In genomic region chr19:33224181-33225001, GRCm38 (mm10) we compare ENCODE assay signal across 10 mouse cellular contexts.
DNase-seq lines count a peak whose midpoint lies in the region; ATAC-seq lines count a peak whose summit lies in the region.
"Had no signal": no experiment of that assay in that cellular context is flagged by ENCODE, and none has a peak within 500 bp of the region (broad histone marks: within the 10 kb centered on the region; RNA-seq: fewer than 3 reads in every experiment).

No protein-coding gene starts in this region.

- ATAC-seq in heart, embryonic 11.5 days (replicated peaks; ENCODE audit: insufficient number of reproducible peaks, low FRiP score, low TSS enrichment), result no peak
- peak; percentile 83 for ATAC-seq in forebrain, embryonic 15.5 days (replicated peaks)
- ATAC-seq in neural tube, embryonic 14.5 days (ENCODE audit: low read depth), result peak; percentile 84

- no peaks in the 10 kb centered on the region for H3K27me3 ChIP-seq in heart, embryonic 11.5 days (ENCODE audit: control insufficient read depth, insufficient read depth, low read length)
- no peaks in the 10 kb centered on the region for H3K27me3 ChIP-seq in forebrain, embryonic 15.5 days
- H3K27me3 ChIP-seq in neural tube, embryonic 14.5 days (ENCODE audit: control insufficient read depth, insufficient read depth, low read length), result no peaks in the 10 kb centered on the region

- no peak overlapping the region for H3K27ac ChIP-seq in heart, embryonic 11.5 days (ENCODE audit: low read depth, low read length)
- H3K27ac ChIP-seq in forebrain, embryonic 15.5 days (replicated peaks), result peak overlapping the region; percentile 14; the same call in 1 of the 2 replicates
- no peak overlapping the region for H3K27ac ChIP-seq in neural tube, embryonic 14.5 days (ENCODE audit: low read depth, low read length)
- H3K27ac ChIP-seq: limb, embryonic 15.5 days had no signal

- H3K4me2 ChIP-seq in heart, embryonic 11.5 days, result no peak overlapping the region
- H3K4me2 ChIP-seq in forebrain, embryonic 15.5 days (replicated peaks), result peak overlapping the region; percentile 40
- H3K4me2 ChIP-seq in neural tube, embryonic 14.5 days (ENCODE audit: low read depth, low read length), result peak overlapping the region; percentile 14; the same call in 1 of the 2 replicates
- H3K4me2 ChIP-seq: limb, embryonic 15.5 days had no signal

- intact Hi-C loops in left cerebral cortex, postnatal 4 days (cut with DNase I), result loop anchor here (2.0 to 5.0 kb wide), 2 partner anchors 143 to 466 kb away; no protein-coding TSS in a partner anchor

- WGBS in heart, embryonic 11.5 days (ENCODE audit: insufficient replicate concordance), result 52% methylated on average over 8 of the region's 8 CpGs
- 33% methylated on average over 8 of the region's 8 CpGs for WGBS in forebrain, embryonic 15.5 days
- WGBS in neural tube, embryonic 14.5 days, result 69% methylated on average over 8 of the region's 8 CpGs

- H3K36me3 ChIP-seq in heart, embryonic 11.5 days (ENCODE audit: control insufficient read depth, insufficient read depth, low read length), result no peaks in the 10 kb centered on the region
- no peaks in the 10 kb centered on the region for H3K36me3 ChIP-seq in forebrain, embryonic 15.5 days
- no peaks in the 10 kb centered on the region for H3K36me3 ChIP-seq in neural tube, embryonic 14.5 days (ENCODE audit: control insufficient read depth, insufficient read depth, low read length)
- H3K36me3 ChIP-seq: G1E; limb, embryonic 15.5 days had no signal

- peak; percentile 54 for DNase-seq in heart, adult 8-10 months (ENCODE audit: low spot score)
- DNase-seq in cerebellum, adult 11-12 months, result peak; percentile 88
- peak; percentile 51 to 62 for DNase-seq in kidney, adult 8-10 months
- DNase-seq in left cerebral cortex, postnatal 4 days, result peak; percentile 69
- peak; percentile 55 for DNase-seq in thymus, postnatal 4 days

- no peaks in the 10 kb centered on the region for H3K9me3 ChIP-seq in heart, embryonic 11.5 days (replicated peaks; ENCODE audit: control insufficient read depth, low read length)
- no peaks in the 10 kb centered on the region for H3K9me3 ChIP-seq in forebrain, embryonic 15.5 days
- no peaks in the 10 kb centered on the region for H3K9me3 ChIP-seq in neural tube, embryonic 14.5 days (ENCODE audit: control insufficient read depth, low read length)
- H3K9me3 ChIP-seq: G1E; limb, embryonic 15.5 days had no signal

- H3K9ac ChIP-seq in heart, embryonic 11.5 days (ENCODE audit: low read depth, low read length), result no peak overlapping the region
- H3K9ac ChIP-seq in forebrain, embryonic 15.5 days (replicated peaks), result peak overlapping the region; percentile 13; the same call in 1 of the 2 replicates
- H3K9ac ChIP-seq in neural tube, embryonic 14.5 days (replicated peaks; ENCODE audit: low read depth, low read length), result no peak overlapping the region
- H3K9ac ChIP-seq: limb, embryonic 15.5 days had no signal

- H3K4me3 ChIP-seq in heart, embryonic 11.5 days (ENCODE audit: low read depth, low read length), result no peak overlapping the region
- H3K4me3 ChIP-seq in forebrain, embryonic 15.5 days, result peak overlapping the region; percentile 19
- H3K4me3 ChIP-seq in neural tube, embryonic 14.5 days (ENCODE audit: low read depth, low read length), result no peak overlapping the region
- H3K4me3 ChIP-seq: limb, embryonic 15.5 days had no signal

- no peaks in the 10 kb centered on the region for H3K4me1 ChIP-seq in heart, embryonic 11.5 days (ENCODE audit: control insufficient read depth, insufficient read depth, low read length)
- H3K4me1 ChIP-seq in forebrain, embryonic 15.5 days, result peaks cover 15% of the 10 kb centered on the region
- H3K4me1 ChIP-seq in neural tube, embryonic 14.5 days (ENCODE audit: control insufficient read depth, insufficient read depth, low read length), result 0 out of 2 replicates have a peak, but pooled peaks cover 3% of the 10 kb centered on the region
